Mouse (Mus musculus) midbrain, embryonic 16.5 days (tissue): ENCODE measurements around the gene Ccdc57. TPM values are rescaled to one million over a fixed set of nuclear protein-coding genes. Genes with fewer than 3 reads are reported as not detected.

Experiments
- ATAC-seq: fragments of 200-750 bp; cut with Nextera tagmentation; 2 replicates; pipeline ENCODE4 v1.8.0; 2017; ENCODE audit warnings: moderate TSS enrichment
- H3K27ac ChIP-seq: fragments of 300-500 bp; sonication (generic); 2 replicates; pipeline ENCODE4 v1.5.1; 2014; ENCODE audit warnings: mild to moderate bottlenecking, low read length, mixed read lengths
- H3K27me3 ChIP-seq: fragments of 300-500 bp; sonication (generic); 2 replicates; pipeline ENCODE4 v1.6.1; 2014; ENCODE audit warnings: low read depth, low read length, mixed read lengths; ENCODE audit not compliant: control insufficient read depth, insufficient read depth
- H3K36me3 ChIP-seq: fragments of 300-500 bp; sonication (generic); 2 replicates; pipeline ENCODE4 v1.6.1; 2014; ENCODE audit warnings: mild to moderate bottlenecking, low read length, moderate library complexity, mixed read lengths; ENCODE audit not compliant: control insufficient read depth, insufficient read depth
- H3K4me1 ChIP-seq: fragments of 300-500 bp; sonication (generic); 2 replicates; pipeline ENCODE4 v1.6.1; 2014; ENCODE audit warnings: mild to moderate bottlenecking, low read length, mixed read lengths; ENCODE audit not compliant: control insufficient read depth, insufficient read depth
- H3K4me2 ChIP-seq: fragments of 300-500 bp; sonication (generic); 2 replicates; pipeline ENCODE4 v1.6.1; 2014; ENCODE audit warnings: mild to moderate bottlenecking, low read length, mixed read lengths
- H3K4me3 ChIP-seq: fragments of 300-500 bp; sonication (generic); 2 replicates; pipeline ENCODE4 v1.5.1; 2014; ENCODE audit warnings: low read depth, mild to moderate bottlenecking, low read length, moderate library complexity, mixed read lengths
- H3K9ac ChIP-seq: fragments of 300-500 bp; sonication (generic); 2 replicates; pipeline ENCODE4 v1.6.1; 2014; ENCODE audit warnings: low read depth, low read length, mixed read lengths
- H3K9me3 ChIP-seq: fragments of 300-500 bp; sonication (generic); replicated peaks from 2 replicates; pipeline ENCODE4 v1.6.1; 2014; ENCODE audit warnings: mild to moderate bottlenecking, low read length, mixed read lengths; ENCODE audit not compliant: control insufficient read depth, poor library complexity, severe bottlenecking
- WGBS: fragments of 180-500 bp; shearing (Covaris S2); extraction: QIAGEN DNeasy Blood & Tissue Kit; methylation state at CpG from one replicate; pipeline ENCODE4 v1.1.7; 2014; 5-methylcytosine and 5-hydroxymethylcytosine counted together
- polyA plus RNA-seq: library from polyadenylated mRNA; unstranded; fragments of >200 nt; fragmentation: Nextera tagmentation; extraction: Ambion mirVana; gene quantifications from 2 replicates; pipeline ENCODE4 v1.2.1, GENCODE M21; 2015

Ccdc57 gene
- polyA plus RNA-seq, 1 experiment from 2014 or later: 7.1 TPM

- ATAC-seq: no peak
- Histone ChIP-seq H3K4me3 (no peak overlapping the region), H3K27ac (no peak overlapping the region), H3K4me2 (no peak overlapping the region), H3K27me3 (no peaks in the 10 kb centered on the region), H3K4me1 (no peaks in the 10 kb centered on the region), H3K9me3 (no peaks in the 10 kb centered on the region), H3K36me3 (peaks cover 8% of the 10 kb centered on the region; the same call in 1 of the 2 replicates), H3K9ac (no peak overlapping the region)
- 92% methylated on average over 8 of the region's 8 CpGs for WGBS
These were observed 32.1 kb downstream of the Ccdc57 start for GRCm38 (mm10) chr11:120900276-120901244.

- Histone ChIP-seq H3K9me3 (no peaks in the 10 kb centered on the region), H3K27ac (no peak overlapping the region), H3K4me1 (no peaks in the 10 kb centered on the region), H3K27me3 (no peaks in the 10 kb centered on the region), H3K9ac (no peak overlapping the region), H3K4me2 (no peak overlapping the region), H3K36me3 (peaks cover 17% of the 10 kb centered on the region), H3K4me3 (no peak overlapping the region)
- no peak for ATAC-seq
- WGBS: 94% methylated on average over 6 of the region's 6 CpGs
These were observed 34.5 kb downstream of the Ccdc57 start for GRCm38 (mm10) chr11:120898114-120898548.

- ATAC-seq: no peak
- H3K36me3 ChIP-seq: peaks cover 17% of the 10 kb centered on the region
- H3K27ac ChIP-seq: no peak overlapping the region
- H3K4me2 ChIP-seq: no peak overlapping the region
- 91% methylated on average over 6 of the region's 6 CpGs for WGBS
- H3K9me3 ChIP-seq: no peaks in the 10 kb centered on the region
- no peak overlapping the region for H3K4me3 ChIP-seq
- H3K9ac ChIP-seq: no peak overlapping the region
- H3K4me1 ChIP-seq: no peaks in the 10 kb centered on the region
- H3K27me3 ChIP-seq: no peaks in the 10 kb centered on the region
These were observed 37.2 kb downstream of the Ccdc57 start for GRCm38 (mm10) chr11:120895441-120895840.

GRCm38 (mm10) chr11:120894397-120894796, 38.3 kb downstream of the Ccdc57 start:
- H3K4me3 ChIP-seq: no peak overlapping the region
- no peak overlapping the region for H3K4me2 ChIP-seq
- H3K27ac ChIP-seq: no peak overlapping the region
- 90% methylated on average over 8 of the region's 8 CpGs for WGBS
- no peaks in the 10 kb centered on the region for H3K27me3 ChIP-seq
- no peaks in the 10 kb centered on the region for H3K4me1 ChIP-seq
- no peaks in the 10 kb centered on the region for H3K9me3 ChIP-seq
- H3K9ac ChIP-seq: no peak overlapping the region
- peaks cover 22% of the 10 kb centered on the region for H3K36me3 ChIP-seq
- no peak for ATAC-seq

- WGBS: 84% methylated on average over 3 of the region's 3 CpGs
- Histone ChIP-seq H3K9me3 (no peaks in the 10 kb centered on the region), H3K36me3 (peaks cover 21% of the 10 kb centered on the region), H3K9ac (no peak overlapping the region), H3K27ac (no peak overlapping the region), H3K4me3 (no peak overlapping the region), H3K4me1 (no peaks in the 10 kb centered on the region), H3K27me3 (no peaks in the 10 kb centered on the region), H3K4me2 (no peak overlapping the region)
- no peak for ATAC-seq
These were observed 43.5 kb downstream of the Ccdc57 start for GRCm38 (mm10) chr11:120889216-120889615.

- no peaks in the 10 kb centered on the region for H3K9me3 ChIP-seq
- no peak overlapping the region for H3K27ac ChIP-seq
- no peak overlapping the region for H3K4me3 ChIP-seq
- peaks cover 22% of the 10 kb centered on the region for H3K36me3 ChIP-seq
- H3K4me1 ChIP-seq: no peaks in the 10 kb centered on the region
- H3K27me3 ChIP-seq: no peaks in the 10 kb centered on the region
- H3K4me2 ChIP-seq: no peak overlapping the region
- no peak overlapping the region for H3K9ac ChIP-seq
- ATAC-seq: no peak
- WGBS: 91% methylated on average over 5 of the region's 5 CpGs
These were observed 44.0 kb downstream of the Ccdc57 start for GRCm38 (mm10) chr11:120888718-120889117.

GRCm38 (mm10) chr11:120887502-120887901, 45.2 kb downstream of the Ccdc57 start:
- 91% methylated on average over 5 of the region's 5 CpGs for WGBS
- no peak overlapping the region for H3K4me3 ChIP-seq
- no peak for ATAC-seq
- no peak overlapping the region for H3K27ac ChIP-seq
- H3K4me2 ChIP-seq: no peak overlapping the region
- H3K4me1 ChIP-seq: no peaks in the 10 kb centered on the region
- no peaks in the 10 kb centered on the region for H3K9me3 ChIP-seq
- H3K9ac ChIP-seq: no peak overlapping the region
- H3K27me3 ChIP-seq: no peaks in the 10 kb centered on the region
- peaks cover 17% of the 10 kb centered on the region for H3K36me3 ChIP-seq

- Histone ChIP-seq H3K4me1 (no peaks in the 10 kb centered on the region), H3K36me3 (peaks cover 20% of the 10 kb centered on the region), H3K27me3 (no peaks in the 10 kb centered on the region), H3K9ac (no peak overlapping the region), H3K27ac (no peak overlapping the region), H3K4me2 (no peak overlapping the region), H3K9me3 (no peaks in the 10 kb centered on the region), H3K4me3 (no peak overlapping the region)
- ATAC-seq: no peak
- 68% methylated on average over 5 of the region's 5 CpGs for WGBS
These were observed 46.2 kb downstream of the Ccdc57 start for GRCm38 (mm10) chr11:120886462-120886861.

- no peak for ATAC-seq
- Histone ChIP-seq H3K4me1 (no peaks in the 10 kb centered on the region), H3K9ac (no peak overlapping the region), H3K27ac (no peak overlapping the region), H3K4me2 (no peak overlapping the region), H3K9me3 (no peaks in the 10 kb centered on the region), H3K4me3 (no peak overlapping the region), H3K36me3 (peaks cover 16% of the 10 kb centered on the region), H3K27me3 (no peaks in the 10 kb centered on the region)
- WGBS: 97% methylated on average over 3 of the region's 3 CpGs
These were observed 49.1 kb downstream of the Ccdc57 start for GRCm38 (mm10) chr11:120883601-120884000.
